Mouse (Mus musculus): ENCODE measurements at regions not wholly inside any gene's neighbourhood (a gene's known extent, or its start where the extent isn't known, plus 50 kb on each side); places are given as distances from the start of the nearest gene placed in this dataset.
"Not testable (repeated sequence)": the region's sequence is repeated elsewhere in the genome, so short reads cannot be mapped to it uniquely, and the experiment has no call there.

DNA sequence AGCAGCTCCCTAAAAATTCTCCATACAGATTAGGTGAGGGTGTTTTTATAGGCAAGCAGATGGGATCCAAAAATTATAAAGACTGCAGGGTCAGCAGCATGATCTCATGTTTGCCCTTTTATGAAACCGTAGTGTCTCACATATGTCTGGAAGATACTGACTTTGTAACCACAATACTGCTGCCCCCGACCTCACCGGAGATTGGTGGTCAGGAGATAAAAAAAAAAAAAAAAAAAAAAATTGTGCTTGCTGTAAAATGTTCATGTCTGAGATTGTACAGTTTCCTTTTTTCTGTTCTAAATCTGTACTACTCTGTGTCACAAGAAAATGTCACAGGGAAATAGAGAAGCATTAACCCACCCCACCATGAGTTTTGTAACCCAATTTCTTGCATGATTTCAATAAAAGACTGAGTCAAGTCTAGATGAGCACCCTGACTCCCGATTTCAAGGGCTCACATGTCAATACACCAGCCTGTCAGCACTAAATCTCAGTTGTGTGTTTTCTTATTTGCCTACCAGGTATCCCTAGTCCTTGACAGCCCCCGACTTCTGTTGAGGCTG, 169.5 kb upstream of the Ipo5 start:
- peak; percentile 89 for ATAC-seq (ENCODE audit: poor library complexity, severe bottlenecking)

DNA sequence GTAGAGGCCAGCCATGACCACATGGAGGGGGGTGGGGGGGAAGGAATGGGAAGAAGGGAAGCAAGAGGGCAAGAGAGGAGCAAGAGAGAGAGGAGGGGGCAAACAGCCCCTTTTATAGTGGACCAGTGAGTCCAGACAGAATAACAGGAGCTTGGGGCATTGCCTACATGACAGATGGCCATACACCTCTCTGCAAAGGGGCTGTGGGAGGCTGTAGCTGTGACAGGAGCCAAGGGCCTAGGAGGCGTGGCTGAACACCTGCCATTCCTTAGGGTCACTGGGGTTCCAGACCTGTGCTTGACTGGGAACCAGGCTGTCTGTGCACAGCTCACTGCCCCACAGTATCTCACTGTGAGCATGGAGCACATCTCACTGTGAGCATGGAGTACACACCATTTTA, 157.0 kb upstream of the Ipo5 start:
- peak; percentile 36; the same call in 1 of the 2 replicates for ATAC-seq (ENCODE audit: poor library complexity, severe bottlenecking)

DNA sequence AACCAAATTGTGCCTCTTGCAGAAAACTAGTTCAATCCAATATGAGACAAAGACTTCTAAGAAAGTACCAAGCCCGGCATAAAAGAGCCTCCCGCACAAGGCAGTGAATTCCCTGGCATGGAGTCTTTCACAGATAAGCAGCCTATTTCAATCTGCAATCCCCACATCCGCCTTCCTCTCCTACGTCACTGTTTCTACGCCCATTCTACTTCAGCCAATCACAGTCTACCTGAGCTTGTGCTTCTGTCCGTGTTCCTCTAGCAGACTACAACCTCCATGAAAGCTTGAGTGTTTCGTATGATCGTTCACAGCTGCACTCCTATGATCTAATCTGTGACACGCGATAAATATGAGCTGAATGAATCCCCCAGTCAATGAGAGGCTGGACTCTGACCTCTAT, 155.6 kb upstream of the Ipo5 start:
- ATAC-seq (ENCODE audit: poor library complexity, severe bottlenecking) = no peak

DNA sequence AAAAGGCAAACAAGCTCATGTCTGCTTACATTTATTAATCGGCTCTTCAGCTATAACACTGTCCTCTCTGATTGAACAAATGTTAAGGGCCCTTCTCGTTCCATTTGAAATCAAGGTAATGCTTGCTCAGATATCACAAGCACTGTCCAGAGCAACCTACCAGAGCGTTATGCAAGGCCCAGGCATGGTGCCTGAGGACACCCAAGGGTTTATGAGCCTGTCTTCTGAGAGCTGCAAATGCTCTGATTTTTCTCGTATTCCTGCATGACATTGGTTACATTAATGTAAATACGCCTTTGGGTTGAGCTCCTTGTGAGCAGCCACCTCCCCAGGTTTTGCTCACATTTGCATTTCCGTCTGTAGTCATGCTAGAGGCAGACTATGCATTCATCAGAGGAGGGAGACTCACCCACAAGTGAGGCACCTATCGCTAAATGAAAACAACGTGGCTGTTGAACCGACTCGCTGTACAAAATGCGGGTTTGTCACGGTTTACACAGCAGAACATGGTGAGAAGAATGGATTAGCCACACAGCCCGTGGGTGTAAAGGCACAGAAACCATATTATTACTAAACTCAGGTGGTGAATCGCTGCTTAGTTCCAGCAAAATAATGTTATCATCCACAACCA, 152.7 kb upstream of the Ipo5 start:
- ATAC-seq (ENCODE audit: poor library complexity, severe bottlenecking) = no peak

DNA sequence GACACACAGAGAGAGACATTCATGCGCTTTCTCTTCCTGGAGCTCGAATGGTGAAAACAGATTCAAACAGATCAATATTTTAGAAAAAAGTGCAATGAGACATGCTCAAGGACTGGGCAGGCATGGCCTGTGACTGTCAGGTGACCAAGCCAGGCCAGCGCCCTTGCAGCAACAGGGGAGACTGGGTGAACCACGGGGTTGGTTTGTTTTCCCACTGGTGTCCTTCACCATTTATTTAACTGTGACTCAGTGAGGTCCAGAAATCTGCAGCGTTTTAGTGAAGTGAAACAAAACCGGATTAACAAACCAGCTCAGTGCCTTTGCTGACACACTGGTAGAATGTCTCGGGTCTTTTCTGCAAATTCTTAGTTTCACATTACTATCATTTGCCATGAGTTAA, 148.9 kb upstream of the Ipo5 start:
- ATAC-seq (ENCODE audit: poor library complexity, severe bottlenecking) = peak; percentile 85

DNA sequence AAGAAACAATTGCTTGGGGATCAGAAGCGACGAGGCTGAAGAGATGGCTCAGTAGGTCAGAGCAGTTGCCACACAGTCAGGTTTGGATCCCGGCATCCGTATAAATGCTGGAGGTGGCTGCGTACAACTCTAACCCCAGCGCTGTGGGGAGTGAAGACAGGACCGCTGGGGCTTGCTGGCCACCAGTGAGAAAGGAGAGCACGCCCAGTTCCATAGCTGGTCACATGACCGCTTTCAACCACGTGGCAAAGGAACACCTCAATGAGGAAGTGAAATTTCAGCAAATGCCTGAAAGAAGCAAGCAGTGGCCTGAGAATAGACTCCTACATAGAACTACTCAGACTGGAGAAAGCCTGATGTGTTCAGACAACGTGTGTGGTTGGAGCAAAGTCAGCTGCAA, 148.3 kb upstream of the Ipo5 start:
- ATAC-seq (ENCODE audit: poor library complexity, severe bottlenecking) = peak; percentile 90

DNA sequence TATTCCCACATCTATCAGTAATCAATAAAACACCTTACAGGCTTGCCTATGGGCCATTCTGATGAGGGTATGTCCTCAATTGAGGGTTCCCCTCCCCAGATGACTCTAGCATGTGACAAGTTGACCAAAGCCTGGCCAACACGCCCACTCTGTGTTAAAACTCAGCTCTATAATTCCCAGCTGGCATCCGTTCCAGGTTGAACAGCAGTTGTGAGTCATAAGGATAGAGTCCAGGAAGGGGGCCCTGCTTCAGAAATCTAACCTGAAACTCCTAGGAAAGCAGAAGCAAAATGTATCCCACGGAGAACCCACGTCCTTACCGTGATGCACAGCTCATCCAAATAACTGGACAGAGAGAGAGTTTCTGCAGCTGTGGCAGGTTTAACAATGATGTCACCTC, 147.2 kb upstream of the Ipo5 start:
- no peak for ATAC-seq (ENCODE audit: poor library complexity, severe bottlenecking)

DNA sequence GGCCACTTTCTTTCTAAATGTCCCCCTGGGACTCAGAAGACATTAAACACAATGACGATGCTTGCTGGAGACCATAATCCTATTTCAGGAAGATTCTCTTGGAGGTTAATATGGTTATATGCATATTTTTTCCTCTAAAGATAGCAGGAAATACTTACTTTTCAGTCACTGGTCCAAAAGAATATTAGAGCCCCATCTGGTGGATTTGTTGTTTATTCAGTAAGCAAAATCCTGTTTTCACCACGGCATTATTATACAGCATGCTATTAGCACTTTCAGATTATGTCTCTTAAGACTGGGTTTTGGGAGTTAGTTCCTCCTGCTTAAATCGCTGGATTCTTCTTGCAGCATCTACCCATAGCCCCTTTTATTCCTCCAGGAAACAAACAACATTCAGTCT, 146.6 kb upstream of the Ipo5 start:
- ATAC-seq (ENCODE audit: poor library complexity, severe bottlenecking) = no peak

DNA sequence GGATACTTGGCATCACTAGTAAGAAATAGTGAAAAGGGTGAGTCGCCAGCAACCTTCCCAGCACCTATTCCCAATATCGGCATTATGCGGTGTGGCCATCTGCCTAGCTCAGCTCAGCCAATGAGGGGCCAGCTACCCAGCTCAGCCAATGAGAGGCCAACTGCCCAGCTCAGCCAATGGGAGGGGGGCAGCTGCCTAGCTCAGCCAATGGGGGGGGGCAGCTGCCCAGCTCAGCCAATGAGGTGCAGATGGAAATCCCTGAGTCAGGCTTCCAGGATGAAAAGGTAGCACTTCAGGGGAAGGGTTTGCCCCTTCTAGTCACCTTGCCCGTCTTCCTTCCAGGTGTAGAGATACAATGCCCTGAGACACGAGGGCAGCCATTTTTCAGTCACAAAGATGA, 144.6 kb upstream of the Ipo5 start:
- ATAC-seq (ENCODE audit: poor library complexity, severe bottlenecking) = no peak

DNA sequence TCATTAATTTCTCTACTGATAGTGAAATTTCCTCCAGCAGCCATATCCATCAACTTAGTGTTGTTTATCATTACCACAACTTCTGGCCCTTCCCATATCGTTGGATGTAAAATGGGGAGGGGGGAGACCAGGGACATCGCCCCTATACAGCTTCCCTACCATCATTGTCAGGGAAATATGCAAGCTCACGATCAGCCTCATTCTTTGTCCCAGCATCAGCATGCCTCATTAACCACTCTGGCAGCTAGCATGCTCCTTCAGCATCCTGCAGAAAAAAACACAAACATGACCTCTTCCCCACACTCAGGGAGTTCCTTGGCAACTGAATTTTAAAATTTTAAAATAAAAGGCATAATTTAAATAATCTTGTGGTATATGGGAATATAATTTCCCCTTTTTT, 140.4 kb upstream of the Ipo5 start:
- no peak for ATAC-seq (ENCODE audit: poor library complexity, severe bottlenecking)

DNA sequence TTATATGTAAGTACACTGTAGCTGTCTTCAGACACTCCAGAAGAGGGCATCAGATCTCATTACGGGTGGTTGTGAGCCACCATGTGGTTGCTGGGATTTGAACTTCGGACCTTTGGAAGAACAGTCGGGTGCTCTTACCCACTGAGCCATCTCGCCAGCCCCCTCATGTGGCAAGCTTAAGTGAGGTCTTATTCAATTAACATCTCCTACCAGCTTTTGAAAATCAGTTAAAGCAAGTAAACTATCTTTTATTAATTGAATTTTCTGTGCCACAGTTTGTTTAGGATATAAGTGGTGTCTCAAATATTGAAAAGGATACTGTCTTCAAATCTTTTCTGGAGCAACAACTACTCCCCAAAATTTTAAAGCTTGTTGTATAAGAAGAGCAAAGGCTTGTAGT, 138.0 kb upstream of the Ipo5 start:
- ATAC-seq (ENCODE audit: poor library complexity, severe bottlenecking) = not testable (repeated sequence)

DNA sequence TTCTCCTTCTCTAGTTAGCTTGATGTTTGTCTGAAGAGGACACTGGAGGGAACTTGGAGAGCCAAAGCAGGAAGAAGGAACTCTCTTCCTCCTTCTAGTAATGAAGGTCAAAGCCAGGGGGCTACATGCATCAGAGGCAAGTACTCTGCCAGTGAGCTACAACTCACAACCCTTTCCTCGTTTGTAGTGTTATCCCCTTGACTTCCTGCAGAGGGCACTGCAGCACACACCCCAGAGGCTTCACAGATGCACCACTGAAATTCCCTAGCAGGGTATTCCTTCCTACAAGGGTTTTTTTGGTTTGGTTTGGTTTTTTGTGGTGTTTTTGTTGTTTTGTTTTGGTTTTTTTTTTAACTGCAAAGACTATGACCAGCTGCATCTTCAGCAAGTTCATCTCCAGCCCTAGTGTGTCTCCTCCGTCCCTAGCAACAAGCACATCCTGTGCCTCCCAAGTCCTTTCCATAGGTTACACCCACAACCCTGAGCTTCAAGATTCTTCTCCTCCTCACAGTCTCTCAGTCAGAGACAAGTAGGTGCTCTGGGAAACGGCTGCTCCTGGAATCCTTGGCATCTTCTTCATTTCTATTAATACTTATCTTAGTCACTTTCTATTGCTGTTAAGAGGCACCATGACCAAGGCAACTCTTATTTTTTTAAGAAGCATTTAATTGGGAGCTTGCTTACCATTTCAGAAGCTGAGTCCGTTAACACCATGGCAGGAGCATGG, 119.0 kb upstream of the Ipo5 start:
- ATAC-seq (ENCODE audit: poor library complexity, severe bottlenecking) = peak; percentile 83

DNA sequence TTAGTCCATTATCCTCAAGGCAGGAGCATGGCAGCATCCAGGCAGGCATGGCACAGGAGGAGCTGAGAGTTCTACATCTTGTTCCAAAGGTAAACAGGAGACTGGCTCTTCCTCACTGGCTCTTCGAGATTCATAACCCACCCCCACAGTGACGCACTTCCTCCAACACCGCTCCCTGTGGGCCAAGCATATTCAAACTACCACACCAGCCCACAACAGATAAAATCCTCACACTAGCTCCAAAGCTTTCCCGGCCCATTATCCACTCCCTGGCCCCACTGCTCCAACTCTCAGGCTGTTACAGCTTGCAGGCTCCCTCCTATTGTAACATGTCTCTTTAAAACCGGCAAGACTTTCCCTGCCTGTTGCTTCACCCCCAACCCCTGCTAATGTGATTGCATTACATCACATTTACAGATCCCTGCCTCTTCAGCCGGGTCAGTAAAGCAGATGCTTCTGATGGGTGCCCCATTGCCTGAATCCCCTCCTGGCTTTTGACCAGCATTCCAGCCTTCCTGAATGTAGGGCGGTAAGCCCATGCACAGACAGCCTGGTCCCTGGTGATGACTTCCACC, 113.0 kb upstream of the Ipo5 start:
- peak; percentile 33; the same call in 1 of the 2 replicates for ATAC-seq (ENCODE audit: poor library complexity, severe bottlenecking)

DNA sequence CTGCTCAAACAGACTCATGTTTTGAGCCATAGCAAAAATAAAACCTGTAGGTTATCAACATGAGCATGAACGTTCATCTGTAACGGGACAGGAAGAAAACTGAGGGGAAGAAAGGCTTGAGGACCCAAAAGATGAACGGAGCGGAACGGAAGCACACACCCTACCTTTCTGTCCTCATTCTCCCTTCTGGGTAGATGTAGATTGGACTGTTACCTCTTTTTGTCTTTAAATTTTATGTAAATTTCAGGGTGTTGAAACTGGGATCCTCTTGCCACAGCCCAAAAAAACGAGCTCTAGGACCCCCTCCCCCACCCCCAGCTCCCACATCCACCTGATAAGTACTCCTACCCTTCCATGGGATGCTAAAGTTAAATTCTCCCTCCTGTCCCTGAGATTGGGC, 107.8 kb upstream of the Ipo5 start:
- no peak for ATAC-seq (ENCODE audit: poor library complexity, severe bottlenecking)

DNA sequence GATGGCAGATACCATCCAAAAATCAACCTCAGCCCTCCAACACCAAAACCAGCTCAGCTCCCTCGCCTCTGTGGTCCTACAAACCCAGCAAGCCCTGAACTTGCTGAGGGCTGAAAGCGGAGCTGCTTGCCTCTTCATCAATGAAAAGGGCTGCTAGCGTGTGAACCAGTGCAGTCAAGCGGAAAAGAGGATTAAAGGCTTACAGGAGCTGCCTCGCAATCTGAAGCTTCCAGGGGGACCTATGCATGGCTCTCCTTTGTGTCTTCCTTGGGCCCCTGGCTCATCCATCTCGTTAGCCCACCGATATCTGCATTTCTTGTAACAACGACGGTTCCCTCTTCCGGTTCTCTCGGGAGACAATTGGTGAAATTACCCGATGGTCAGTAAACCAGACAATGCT, 107.3 kb upstream of the Ipo5 start:
- no peak for ATAC-seq (ENCODE audit: poor library complexity, severe bottlenecking)

DNA sequence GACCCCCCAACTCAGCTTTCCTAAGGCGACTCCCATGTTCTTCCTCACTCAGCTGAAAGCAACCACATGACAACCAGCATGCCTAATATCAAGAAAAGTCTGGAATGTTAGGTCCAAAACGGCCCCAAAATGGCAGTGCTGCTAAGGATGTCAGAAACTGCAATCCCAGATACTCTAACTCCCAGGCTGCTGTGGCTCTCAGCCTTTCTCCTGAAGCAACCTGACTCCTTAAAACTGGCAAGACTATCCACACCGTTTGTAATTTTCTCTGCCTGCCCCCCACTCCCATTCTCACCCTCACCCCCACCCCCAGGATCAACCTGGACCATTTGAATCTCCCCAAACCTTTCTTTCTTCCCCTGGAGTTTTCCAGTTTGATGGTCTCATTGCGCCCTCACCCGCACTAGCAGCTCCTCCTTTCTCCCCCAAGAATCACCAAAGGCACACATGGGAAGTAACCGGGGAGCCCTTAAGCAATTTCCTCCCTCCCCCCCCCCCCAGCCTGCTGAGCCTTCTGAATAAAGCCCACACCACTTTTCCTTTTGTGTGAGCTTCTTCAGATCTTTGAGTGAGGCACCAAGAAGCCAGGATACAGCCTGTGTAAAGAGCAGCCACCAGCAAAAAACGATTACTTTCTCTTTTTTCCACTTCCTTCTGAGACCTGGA, 106.7 kb upstream of the Ipo5 start:
- ATAC-seq (ENCODE audit: poor library complexity, severe bottlenecking) = peak; percentile 23; the same call in 1 of the 2 replicates

DNA sequence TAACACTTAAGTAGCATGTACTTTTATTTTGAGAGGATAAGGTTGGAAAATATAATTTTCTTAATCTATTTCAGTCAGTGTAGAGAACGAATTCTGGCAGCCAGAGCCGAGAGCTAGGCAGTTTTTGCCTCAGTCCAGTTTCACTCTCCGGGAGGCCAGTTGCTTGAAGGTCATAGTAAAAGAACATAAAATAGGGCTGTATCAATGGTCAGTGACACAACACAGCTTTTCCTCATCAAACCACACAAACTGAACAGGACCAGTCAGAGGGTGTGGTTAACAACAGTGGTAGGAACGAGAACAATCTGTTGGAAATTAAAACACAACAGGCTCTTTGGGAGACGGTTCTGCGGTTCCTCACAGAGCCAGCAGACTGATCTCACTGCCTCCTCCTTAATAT, 105.9 kb upstream of the Ipo5 start:
- peak; percentile 51; the same call in 1 of the 2 replicates for ATAC-seq (ENCODE audit: poor library complexity, severe bottlenecking)

DNA sequence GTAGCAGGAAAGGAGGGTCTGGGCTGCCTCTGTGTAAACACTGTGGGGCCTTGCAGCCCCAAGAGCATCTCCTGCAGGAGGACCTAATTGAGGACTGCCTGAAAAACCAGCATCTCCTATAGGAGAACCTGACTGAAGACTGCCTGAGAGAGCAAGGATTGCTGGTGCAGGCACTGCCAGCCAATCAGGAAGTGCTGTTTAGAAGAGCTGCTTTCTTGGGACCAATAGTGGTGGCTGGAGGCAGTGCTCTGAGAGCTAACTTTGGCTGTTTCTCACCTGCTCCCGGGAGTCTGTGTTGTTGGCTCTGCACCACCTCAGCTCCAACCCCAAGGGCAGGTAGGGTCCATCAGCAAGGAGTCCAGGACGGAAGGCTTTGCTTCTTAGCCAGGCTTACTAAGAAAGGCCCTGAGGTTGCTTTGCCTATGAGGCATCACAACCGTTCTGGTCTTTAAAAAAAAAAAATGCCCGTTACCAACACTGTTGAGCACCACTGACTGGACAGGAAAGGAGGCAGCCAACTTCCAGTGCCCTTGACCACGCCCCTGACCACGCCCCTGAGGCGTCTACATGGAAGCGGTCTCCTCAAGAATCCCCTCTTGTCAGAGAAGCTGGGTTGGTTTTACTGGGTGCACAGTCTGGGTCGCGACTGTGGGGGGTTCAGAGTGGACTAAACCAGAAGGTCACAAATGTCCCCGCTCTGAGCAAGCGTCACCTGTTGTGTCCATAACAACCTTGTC, 105.0 kb upstream of the Ipo5 start:
- ATAC-seq (ENCODE audit: poor library complexity, severe bottlenecking) = peak; percentile 36; the same call in 1 of the 2 replicates

DNA sequence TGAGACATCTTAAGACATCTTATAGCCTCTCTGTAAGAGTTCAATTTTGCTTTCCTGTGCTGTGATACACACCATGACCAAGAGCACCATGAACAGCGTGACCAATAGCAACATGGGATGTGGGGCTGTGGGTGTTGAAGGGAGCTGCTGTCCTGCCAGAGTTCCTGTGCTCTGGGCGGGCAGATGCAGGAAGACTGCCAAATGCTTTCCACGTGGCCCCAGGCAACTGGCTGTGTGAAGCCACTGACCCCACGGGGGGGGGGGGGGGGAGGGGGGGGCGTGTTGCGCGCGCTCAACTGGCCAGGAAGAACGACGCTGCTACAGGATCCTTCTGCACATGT, 104.5 kb upstream of the Ipo5 start:
- ATAC-seq (ENCODE audit: poor library complexity, severe bottlenecking) = no peak

DNA sequence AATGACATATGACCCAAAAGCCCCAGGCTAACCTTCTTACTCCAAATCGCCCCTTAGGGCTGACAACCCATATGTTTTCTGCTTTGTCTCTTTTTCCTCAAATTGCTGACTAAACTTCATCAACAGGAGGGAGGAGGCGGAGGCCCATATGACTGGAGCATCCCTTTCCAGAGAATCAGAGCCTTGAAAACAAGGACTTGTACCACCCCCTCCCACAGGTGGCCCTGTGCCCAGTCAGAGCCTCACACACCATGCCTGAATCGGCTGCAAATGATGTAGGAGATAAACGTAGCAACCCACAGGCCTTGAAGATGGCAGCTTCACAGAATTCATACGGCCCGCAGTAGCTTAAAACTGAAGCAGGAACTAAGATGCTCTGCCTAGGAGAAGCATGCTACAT, 101.7 kb upstream of the Ipo5 start:
- ATAC-seq (ENCODE audit: poor library complexity, severe bottlenecking) = no peak

DNA sequence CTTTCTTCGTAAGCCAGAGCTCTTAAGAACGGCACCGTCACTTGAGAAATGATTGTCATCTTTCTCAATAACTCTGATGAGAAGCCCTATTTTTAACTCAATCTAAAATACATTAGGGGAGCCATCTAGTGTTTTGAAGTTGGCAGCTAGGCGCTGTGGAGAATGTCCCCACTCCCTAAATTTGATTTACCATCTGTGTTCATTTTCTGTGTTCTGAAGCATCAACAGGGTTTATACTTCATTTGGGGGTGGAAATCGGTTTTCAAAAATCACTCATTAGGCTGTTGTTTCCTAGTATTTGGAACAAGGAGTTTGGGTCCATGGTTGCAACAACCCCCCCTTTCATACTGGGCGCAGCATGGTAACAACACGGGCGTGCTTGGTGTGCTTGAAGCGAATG, 97.1 kb upstream of the Ipo5 start:
- no peak for ATAC-seq (ENCODE audit: poor library complexity, severe bottlenecking)

Measured in megakaryocyte, adult 5-6 weeks (primary cell).